Mouse (Mus musculus): ENCODE data around the gene Epn1.

GRCm38 (mm10) chr7:5112701-5113100 lies 32.7 kb downstream of the Epn1 start:
- no peak for TF ChIP-seq CTCF (IDR thresholded peaks at IDR 0.05; ENCODE audit: control insufficient read depth, insufficient read depth, insufficient read length)
- no peak for TF ChIP-seq CEBPB (IDR thresholded peaks at IDR 0.05; ENCODE audit: low read depth)
- no peak for TF ChIP-seq MYOG (IDR thresholded peaks at IDR 0.05; ENCODE audit: control insufficient read depth, extremely low read depth, insufficient read length)
